Mouse (Mus musculus): Measurements from ENCODE around the gene Mgat4a.
"Not testable (repeated sequence)": the region's sequence is repeated elsewhere in the genome, so short reads cannot be mapped to it uniquely, and the experiment has no call there.

Gene Mgat4a

DNA sequence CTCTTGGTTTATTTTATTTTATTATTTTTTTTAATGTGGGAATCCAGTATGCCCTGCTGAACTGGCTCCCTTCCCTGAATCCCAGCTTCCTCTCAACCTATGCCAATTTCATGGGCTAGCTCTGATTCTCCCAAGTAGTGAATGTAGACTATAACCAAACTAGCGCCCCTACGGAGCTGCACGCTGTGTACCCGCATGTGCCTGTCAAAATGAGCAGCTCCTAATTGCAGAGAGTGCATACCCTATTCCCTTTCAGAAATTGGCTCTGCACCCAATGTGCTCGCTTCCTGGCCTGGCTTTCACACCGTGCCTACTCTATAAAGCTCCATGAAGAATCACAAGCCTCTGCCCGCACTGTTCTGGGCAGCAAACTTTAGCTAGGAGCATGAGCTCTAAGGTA is 7.6 kb downstream of the Mgat4a start:
- in situ Hi-C loops (cut with MboI, MseI): loop anchor here (5.0 kb wide), 1 partner anchor 51 kb away; no protein-coding TSS in a partner anchor

- in situ Hi-C loops (cut with MboI, MseI): loop anchor here (5.0 kb wide), 1 partner anchor 50 kb away; no protein-coding TSS in a partner anchor
Measured at GRCm38 (mm10) chr1:37532533-37532840, 8.3 kb downstream of the Mgat4a start.

DNA sequence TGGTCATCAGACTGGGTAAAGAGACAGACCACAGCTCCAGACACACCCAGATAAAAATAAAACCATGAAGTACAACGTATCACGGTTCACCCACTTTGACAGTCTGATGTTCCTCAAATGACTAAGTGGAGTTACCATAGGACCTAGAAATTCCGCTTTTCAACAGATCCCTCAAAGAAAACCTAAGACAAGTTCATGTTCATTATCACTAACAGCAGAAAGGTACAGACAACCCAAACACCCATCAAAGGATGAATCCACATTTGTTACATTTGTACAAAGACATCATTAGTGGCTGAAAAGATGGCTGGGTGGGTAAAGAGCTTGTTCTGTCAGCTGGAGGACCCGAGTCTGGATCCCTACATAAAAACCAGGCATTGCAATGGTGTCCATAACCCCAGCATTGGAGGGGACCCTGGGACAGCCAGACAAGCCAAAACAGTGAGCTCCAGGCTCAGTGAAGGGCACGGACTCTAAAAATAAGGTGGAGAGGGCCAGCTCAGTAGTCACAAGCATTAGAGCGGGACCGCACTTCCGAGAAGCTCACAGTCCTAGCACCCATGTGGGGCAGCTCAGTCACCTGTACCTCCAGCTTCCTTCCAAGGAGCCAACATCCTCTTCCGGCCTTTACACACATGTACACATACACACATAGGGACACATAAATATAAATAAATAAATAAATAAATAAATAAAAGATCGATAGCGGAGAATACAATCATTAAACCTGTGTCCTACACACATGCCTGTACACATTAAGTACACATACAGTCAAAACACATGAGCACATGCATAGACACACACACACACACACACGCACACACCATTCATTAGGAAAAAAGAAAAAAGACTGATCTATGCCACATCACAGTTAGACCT is 8.9 kb downstream of the Mgat4a start:
- in situ Hi-C loops (cut with MboI, MseI): loop anchor here (5.0 kb wide), 1 partner anchor 50 kb away; no protein-coding TSS in a partner anchor

- in situ Hi-C loops (cut with MboI, MseI): loop anchor here (5.0 kb wide), 1 partner anchor 48 kb away; no protein-coding TSS in a partner anchor
Measured at GRCm38 (mm10) chr1:37530061-37530460, 10.8 kb downstream of the Mgat4a start.

DNA sequence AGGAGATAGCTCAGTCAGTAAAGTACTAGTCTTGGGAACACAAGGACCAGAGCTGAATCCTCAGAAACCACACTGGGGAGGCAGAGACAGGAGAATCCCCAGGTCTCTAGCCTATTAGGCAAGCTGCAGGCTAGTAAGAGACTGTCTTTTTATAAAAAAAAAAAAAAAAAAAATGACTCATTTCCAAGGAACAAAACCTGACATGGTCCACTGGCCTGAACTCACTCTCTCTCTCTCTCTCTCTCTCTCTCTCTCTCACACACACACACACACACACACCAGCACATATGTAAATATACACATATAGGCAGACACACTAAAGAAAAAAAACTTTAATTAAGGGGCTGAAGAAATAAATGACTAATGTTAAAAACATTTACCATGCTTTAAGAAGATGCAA is 14.6 kb downstream of the Mgat4a start:
- in situ Hi-C loops (cut with MboI, MseI): no loop called here

DNA sequence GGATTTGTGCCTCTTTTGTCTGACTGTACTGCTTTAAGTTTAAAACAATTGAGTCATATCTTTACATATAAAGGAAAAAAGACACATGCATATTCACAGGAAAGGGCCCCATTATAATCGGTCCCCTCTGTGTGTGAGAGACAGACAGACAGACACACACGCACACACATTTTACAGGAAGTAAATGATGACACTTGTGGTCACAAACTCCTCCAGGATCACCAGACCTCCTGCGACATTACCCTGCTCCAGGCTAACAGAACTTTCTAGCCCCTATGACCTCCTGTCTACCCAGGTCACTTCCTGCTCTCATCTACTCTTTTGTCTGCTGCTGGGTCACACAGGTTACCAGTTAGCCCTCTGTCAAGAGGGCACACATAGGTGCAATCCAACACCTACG is 16.1 kb downstream of the Mgat4a start:
- in situ Hi-C loops (cut with MboI, MseI): no loop called here

DNA sequence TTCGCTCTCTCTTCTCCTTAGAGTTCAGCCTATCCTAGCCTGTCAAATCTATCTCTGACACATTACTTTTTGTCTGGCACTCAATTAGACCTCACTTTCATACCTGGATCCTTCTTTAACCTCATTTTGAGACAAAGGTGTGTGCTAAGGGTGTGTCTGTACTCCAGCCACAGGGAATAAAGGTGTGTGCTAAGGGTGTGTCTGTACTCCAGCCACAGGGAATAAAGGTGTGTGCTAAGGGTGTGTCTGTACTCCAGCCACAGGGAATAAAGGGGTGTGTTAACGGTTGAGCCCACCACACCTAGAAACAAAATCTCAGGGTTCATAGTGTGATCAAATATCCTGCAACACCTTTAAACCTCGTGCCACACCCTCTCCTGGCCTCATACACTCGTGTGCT is 16.7 kb downstream of the Mgat4a start:
- in situ Hi-C loops (cut with MboI, MseI): not testable (repeated sequence)

- in situ Hi-C loops (cut with MboI, MseI): not testable (repeated sequence)
Measured at GRCm38 (mm10) chr1:37523548-37523947, 17.3 kb downstream of the Mgat4a start.

GRCm38 (mm10) chr1:37522101-37522500 is 18.7 kb downstream of the Mgat4a start:
- in situ Hi-C loops (cut with MboI, MseI): no loop called here

GRCm38 (mm10) chr1:37518791-37519190 is 22.0 kb downstream of the Mgat4a start:
- in situ Hi-C loops (cut with MboI, MseI): no loop called here

DNA sequence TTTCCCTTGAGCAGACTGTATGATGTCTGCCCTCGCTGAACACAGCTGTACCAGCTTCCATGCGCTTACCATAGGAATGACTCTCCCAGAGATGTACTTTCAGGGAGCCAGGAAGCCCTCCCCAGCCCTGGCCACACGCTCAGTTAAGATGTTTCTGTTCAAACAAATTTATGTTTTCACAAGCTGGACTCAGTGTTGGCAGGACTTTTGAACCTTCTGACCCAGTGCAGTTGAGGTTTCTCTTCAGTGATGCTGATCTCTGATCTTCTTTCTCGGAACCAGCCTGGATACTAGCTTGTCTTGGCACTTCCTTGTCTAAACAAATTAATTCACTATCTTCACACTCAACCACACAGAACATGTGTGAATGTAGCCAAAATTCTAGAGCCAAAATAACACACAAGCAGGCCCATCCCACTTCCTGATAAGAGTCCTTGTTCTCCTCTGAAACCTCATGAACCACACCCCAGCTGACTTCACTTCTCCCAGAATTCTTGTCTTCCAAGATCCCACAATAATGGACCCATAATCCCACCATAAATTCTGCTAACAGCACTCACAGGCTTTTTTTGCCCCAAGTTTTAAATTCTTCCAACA is 22.6 kb downstream of the Mgat4a start:
- in situ Hi-C loops (cut with MboI, MseI): no loop called here

DNA sequence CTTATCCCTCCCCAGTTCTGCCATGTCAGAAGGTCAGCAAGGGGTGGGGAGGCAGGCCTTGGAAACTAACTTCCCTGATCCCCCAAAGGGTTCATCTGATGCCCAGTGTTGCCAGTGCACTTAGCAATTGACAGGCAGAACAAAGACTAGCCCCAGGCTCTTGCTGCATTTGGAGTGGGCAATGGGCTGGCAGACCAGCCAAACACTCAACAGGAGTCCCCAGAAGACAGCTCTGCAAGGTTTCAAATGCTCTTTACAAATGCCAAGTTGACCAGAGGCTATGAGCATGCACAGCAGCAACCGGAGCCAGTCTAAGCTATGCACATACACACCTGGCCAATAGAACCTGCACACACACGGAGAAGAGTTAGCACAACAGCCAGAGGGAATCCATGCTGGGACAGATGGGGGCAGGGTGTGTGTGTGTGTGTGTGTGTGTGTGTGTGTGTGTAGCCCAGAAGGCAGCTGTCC is 27.8 kb downstream of the Mgat4a start:
- in situ Hi-C loops (cut with MboI, MseI): no loop called here

GRCm38 (mm10) chr1:37512109-37512640 is 28.6 kb downstream of the Mgat4a start:
- in situ Hi-C loops (cut with MboI, MseI): no loop called here

- in situ Hi-C loops (cut with MboI, MseI): no loop called here
Measured at GRCm38 (mm10) chr1:37510193-37510592, 30.6 kb downstream of the Mgat4a start.

DNA sequence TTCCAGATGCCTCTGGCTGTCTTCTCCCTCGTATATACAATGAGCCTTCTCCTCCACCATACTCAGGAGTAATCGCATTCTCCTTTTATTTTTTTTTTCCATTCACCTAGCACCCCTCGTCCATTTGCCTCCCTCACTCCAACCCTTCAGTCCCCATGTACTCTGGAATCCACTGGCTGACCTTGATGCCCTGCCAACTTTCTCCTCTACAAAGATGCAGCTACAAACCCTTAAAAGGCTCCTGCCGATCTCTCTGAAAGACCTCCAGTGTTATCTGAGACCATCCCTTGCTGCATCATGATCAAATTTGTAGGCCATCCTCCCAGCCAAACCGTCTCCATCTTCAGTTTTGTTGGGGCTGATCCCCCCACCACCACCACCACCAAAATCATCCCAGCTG is 31.4 kb downstream of the Mgat4a start:
- in situ Hi-C loops (cut with MboI, MseI): no loop called here

DNA sequence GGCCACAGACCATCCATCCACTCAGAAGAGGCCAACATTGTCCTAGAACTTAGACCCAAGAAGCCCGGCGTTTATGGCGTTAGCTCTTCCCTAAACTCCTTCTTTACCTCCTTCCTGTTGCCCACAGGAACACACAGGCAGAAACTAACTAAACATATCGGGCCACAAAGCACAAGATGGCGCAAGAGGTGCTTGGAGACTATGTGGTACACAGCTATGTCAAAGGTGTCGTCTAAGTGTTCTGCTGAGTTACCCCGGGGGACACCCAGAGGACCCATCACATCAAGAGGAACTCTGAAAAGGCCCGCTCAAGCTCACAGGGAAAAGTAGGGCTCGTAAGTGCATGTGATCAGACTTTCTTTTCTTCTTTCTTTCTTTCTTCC is 35.5 kb downstream of the Mgat4a start:
- in situ Hi-C loops (cut with MboI, MseI): no loop called here

GRCm38 (mm10) chr1:37504716-37505347 is 36.0 kb downstream of the Mgat4a start:
- in situ Hi-C loops (cut with MboI, MseI): no loop called here

GRCm38 (mm10) chr1:37503656-37504055 is 37.2 kb downstream of the Mgat4a start:
- in situ Hi-C loops (cut with MboI, MseI): no loop called here

DNA sequence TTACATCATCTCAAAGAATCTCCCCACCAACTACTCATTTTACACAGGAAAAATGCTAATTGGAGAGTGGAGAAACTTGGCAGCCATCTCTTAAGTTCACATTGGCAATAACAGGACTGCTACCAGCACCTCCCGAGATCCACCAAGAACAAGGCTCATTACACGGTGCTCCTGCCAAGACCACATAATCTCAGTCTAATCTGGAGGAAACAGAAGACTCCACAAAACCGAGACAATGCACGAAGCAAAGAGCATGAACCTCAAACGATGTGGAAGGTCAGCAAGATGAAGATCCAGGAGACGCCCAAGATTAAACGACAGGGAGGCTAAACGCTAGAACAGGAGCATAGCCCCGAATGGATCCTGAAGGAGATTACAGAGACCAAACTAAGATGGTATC is 38.5 kb downstream of the Mgat4a start:
- in situ Hi-C loops (cut with MboI, MseI): no loop called here

DNA sequence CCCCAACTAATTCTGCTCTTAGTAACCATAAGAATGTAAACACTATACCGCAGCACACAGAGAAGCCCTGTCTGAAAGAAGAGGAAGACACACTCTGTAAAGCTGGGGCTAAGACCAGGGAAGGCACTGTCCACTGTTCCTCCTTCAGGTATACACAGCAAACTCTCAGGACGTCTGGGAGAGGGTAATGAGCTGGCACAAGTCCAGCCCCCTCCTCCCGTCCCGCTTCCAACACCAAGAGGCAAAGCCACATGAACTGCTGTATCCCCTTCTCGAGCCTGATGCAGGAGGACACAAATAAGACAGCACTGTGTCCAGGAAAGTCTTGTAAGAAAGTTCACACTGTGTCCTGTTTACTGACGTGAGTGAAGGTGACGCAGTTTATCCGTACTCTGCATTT is 40.1 kb downstream of the Mgat4a start:
- in situ Hi-C loops (cut with MboI, MseI): no loop called here

DNA sequence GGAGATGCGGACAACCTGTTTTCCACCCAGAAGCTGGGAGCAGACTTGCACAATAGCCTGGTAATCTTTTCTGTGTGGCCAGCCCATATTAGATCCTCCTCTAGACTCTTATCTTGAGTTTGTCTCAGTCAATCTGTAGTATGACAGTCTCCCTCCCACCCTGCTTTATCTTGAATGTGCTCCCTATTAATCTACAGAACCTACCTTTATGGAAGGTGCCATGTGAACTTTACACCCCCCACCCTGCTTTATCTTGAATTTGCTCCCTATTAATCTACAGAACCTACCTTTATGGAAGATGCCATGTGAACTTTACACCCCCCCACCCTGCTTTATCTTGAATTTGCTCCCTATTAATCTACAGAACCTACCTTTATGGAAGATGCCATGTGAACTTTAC is 41.4 kb downstream of the Mgat4a start:
- in situ Hi-C loops (cut with MboI, MseI): not testable (repeated sequence)

DNA sequence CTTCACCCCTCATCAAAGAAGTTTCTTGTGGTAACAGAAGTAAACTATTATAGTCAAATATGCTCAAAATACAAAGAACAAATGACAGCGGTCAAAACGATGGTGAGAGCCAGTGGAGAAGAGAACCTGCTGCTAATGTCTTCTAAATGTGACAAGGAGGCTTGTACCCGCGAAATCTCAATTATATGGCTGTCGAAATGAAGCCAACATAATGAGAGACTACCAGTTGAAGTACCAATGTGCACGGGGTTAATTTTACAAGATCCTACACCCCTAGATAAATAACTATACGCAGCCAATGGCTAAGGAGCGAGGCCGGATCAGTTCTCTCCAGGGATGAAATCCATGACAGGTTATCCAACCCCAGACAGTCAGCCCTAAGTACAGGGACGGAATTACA is 41.9 kb downstream of the Mgat4a start:
- in situ Hi-C loops (cut with MboI, MseI): no loop called here

Data from regulatory T cell (primary cell).